Mouse (Mus musculus) naive thymus-derived CD4-positive, alpha-beta T cell, adult 2 months (primary cell): ENCODE results near the gene Spns1.
"Not testable (repeated sequence)": the region's sequence is repeated elsewhere in the genome, so short reads cannot be mapped to it uniquely, and the experiment has no call there.

ENCODE experiments used
- DNase-seq: peaks from one replicate; pipeline ENCODE4 v3.0.0-alpha.2; 2011; ENCODE audit warnings: low read depth

The Spns1 gene

DNA sequence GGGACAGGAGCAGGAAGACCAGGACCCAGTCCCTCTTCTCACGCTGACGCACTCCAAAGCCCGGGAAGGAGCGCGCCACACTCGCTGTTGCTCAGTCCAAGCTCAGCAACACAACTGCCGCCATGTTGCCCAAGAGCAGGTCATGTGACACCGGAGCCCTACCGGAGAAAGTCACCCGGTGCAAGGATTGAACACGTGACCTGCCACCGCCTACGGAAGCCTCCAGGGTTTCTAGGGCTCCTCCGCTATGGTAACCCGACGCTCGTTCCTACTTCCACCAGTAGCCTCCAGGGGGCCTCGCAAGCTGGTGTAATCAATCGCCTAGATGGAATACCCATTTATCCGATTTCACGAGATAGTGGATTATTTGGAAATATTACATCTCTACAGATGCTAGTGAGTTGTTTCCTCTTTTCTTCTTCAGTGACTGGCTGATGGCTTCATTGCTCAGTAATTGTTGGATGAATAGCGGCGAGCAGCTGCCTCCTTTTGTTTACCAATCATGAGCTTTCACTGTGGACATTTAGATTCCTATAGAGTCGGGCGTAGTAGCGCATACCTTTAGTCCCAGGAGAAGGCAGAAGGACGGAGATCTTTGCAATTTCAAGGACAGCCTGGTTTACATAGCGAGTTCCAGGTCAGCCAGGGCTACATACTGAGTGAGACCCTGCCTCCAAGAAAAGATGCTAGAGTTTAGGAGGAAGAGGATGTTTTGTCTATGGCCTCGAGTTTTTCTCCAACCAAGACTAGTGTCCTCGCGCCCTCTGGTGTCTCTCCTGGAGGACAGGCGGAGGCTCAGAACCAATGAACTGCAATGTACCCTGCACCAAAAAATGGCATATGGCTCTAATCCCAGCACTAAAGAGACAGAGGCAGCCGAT is at the start of gene Spns1:
TSS of gene Spns1 (minus strand) at position 173 of the 881 bp plus-strand sequence.
- peak; percentile 97 for DNase-seq

DNA sequence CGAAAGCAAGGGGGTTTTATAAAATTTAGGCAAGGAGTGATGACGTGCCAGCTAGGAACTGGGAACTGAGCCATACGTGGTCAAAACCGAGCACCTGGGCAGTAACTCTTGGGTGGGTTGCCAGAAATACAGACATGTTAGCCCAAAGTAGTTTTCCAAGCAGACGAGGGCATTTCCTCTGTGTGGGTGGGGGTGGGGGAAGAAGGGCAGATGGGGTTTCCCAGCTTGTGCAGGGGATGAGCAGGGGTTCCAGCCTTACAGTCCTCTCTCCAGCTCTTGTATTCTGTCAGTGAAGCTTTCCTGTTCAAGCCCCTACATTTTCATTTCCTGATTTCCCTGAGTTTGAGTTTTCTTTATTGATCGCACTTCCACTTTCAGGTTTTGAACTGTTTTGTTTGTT is 46.9 kb upstream of the Spns1 start:
- DNase-seq, result no peak

DNA sequence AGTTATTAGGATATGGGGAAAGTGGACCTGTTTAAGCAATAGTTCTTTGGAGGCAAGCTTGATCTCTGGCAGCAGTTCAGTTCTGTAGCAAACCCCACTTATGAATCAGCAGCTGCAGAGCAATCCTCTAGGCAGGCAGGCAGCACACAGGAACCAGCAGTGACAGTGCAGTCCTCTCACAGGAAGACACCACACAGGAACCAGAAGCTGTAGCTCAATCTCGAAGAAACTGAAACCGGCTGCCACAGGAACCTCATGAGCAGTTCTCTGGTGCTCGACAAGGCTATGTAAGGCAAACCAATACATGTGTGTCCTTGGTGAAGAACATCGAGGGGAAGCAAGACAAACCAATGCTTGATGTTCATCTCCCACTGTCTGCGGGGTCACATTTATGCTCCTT is 44.5 kb upstream of the Spns1 start:
- no peak for DNase-seq

DNA sequence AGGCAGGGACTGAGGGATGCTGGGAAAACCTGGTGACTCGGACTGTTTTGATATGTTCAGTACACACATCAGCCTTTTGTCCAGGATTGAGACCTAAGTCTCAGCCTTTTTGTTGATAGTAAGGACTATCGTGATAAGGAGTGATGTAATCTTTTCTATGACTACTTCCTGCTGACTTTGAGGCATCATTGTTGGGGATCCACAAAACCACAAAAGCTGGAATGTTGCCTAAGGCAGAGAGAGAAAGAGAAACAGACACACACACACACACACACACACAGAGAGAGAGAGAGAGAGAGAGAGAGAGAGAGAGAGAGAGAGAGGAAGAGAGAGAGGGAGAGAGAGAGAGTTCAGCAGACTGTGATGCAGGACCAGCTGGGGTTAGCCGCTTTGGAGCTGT is 41.2 kb upstream of the Spns1 start:
- DNase-seq, result no peak

DNA sequence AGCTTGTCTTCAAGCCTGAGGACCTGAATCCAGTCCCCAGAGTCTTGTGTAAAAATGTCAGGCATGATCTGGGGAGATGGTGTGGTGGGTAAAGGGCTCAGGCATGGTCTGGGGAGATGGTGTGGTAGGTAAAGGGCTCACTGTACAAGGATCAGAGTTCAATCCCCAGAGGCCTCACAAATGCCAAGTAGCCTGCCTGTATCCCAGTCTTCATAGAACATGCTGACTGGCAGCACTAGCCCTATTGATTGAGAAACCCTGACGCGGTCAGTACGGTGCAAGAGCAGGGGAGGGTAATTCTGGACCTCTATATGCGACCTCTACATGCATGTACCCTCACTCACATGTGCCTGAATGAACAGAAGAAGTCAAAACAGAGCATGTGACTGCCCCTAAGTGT is 40.4 kb upstream of the Spns1 start:
- DNase-seq, result no peak

DNA sequence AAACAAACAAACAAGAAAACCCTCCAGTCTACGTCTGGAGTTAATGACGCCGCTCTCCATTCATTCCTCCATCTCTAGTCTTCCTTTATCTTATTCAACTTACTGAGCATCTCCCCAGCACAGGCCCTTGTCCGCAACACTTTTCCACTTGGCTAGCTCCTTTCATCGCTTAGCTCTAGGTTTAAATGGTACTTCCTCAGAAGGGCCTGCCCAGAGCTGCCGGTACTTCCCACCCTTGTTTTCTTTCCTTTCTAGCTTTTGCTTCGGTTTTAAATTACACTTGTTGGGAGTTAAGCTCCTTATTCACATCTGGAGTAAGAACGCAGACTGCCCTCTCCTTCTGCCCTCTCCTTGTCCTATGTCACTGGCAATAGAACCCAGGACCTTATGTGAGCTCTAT is 39.8 kb upstream of the Spns1 start:
- DNase-seq, result no peak

DNA sequence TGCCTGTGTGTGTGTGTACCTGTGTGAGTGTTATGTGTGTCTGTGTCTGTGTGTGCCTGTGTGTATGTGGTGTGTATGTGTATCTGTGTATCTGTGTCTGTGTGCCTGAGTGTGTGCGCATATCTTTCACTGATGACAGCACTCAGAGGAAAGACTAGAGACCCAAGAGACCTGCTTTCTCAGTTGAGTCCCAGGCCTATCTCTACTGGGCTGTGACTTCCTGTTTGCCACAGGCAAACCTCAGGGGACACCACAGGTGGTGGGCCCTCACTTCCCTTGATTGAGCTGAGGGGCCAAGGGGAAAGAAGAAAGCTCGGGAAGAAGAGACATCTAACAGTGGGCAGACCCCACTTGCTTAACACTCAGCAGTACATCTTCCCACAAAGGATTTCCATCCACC is 39.4 kb upstream of the Spns1 start:
- no peak for DNase-seq

DNA sequence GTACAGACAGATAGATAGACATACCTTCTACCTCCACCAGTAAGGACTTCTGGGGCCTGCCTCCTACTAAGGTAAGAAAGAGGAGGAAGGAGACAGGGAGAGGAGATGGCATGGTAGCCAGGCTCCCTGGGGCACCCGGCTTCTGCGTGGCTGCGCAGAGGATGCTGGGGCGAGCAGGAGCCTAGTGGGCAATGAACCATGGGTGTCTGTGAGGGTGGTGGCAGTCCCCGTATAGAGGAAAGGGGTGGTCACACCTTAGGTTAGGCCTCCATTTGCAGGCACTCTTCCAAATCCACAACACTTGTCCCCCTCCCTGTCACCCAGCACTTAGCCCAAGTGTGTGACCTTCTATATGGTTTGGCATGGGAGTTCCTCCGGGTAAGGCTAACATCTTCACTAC is 37.5 kb upstream of the Spns1 start, which contains the start of gene Cd19:
TSS of gene Cd19 (minus strand) at position 165 of the 400 bp plus-strand sequence.
- DNase-seq, result no peak

DNA sequence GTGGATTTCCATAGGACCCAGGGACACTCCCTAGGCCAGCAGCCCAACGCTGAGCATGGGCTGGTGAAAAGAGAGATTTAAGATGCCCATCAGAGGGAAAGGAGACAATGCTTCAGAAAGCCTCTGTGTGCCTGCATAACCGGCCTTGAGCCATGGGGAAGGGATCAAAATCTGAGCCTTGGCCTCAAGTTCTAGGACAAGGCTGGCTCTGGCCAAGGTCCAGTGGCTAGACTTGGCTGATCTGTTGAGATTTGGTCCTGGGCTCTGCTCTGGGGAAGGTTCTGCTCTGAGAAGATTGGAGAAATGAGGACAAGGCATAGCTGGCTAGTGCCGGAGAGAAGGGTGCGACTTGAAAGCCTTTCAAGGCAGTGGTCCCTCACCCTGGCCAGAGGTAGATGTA is 33.8 kb upstream of the Spns1 start:
- no peak for DNase-seq

DNA sequence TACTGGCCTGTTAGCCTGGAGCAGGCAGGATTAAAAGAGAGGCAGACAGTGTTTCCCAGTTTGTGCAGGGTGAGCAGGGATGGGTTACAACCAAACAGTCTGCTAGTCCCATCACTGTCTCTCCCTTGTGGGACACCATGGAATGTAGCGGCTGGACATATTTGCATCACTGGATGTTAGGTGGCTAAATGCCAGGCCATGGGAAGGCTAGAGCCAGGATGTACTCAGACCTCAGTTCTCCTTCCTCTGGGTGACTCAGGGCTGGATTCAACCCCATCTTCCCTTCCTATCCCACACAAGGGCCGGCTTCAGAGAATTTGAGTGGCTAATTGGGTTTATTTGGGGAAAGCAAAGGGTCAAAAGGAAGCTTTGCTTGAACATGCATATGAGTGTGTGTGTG is 31.4 kb upstream of the Spns1 start:
- no peak for DNase-seq

DNA sequence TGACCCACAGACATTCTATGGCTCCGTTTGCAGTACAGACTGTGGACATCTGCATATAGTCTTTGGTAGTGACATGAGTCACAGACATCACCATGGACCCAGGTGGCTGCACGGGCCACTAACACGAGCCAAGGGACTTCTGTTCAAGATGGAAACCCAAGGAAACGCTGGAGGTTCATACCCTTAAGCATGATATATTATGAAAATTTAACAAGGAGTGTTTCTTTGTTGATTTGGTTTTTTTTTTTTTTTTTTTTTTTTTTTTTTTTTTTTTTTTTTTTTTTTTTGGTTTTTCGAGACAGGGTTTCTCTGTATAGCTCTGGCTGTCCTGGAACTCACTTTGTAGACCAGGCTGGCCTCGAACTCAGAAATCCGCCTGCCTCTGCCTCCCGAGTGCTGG is 25.3 kb upstream of the Spns1 start:
- not testable (repeated sequence) for DNase-seq

DNA sequence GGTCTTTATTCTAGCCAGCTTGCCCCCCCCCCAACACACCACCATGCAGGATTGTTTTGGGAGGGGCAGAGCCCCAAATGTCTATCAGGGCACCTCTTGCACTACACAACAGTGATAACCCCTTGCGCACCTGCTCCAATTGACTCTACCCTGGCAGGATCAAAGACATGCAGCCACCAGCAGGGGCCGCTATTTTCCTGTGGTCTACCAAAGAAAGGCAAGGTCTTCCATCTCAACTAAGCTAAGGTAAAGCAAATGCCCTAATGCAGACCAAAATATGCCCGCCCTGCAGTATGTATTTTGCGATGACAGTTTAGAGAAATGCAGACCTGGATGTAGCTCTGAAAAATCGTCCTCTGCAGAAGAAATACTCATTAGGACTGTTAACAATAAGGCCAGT is 22.3 kb upstream of the Spns1 start:
- peak; percentile 93 for DNase-seq

DNA sequence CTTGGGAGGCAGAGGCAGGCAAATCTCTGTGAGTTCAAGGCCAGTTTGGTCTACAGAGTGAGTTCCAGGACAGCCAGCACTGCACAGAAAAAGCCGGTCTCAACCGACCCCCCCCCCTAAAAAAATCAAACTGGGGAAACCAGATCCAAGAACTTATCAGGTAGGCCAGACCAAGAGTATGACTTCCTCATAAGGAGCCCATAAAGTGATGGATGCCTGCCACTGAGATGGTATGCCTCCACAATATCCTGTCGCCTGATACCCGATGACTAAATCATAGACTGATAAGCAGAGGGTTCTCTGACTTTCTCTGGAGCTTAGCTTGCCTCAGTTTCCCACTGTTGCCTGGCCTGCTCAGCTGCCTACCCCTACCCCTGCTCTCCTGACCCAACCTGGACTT is 20.6 kb upstream of the Spns1 start:
- DNase-seq, result no peak

DNA sequence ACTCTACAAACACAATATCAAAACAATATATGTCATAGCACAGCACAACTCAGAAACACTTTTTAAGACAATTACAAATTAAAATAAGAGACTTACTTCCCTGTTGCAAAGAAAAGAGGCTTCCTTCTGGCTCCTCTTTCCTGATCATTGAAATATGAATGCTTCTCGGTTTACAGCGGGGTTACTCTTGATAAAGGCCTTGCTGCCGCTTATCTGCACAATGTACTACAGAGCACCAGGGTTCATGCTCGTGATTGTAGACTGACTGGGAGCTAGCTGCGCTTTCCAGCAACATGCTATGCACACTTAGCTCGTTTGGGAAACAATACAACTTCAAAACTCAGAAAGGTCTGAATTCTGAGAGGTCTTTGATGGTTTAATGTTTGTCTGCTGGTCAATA is 20.0 kb upstream of the Spns1 start:
- DNase-seq, result no peak

DNA sequence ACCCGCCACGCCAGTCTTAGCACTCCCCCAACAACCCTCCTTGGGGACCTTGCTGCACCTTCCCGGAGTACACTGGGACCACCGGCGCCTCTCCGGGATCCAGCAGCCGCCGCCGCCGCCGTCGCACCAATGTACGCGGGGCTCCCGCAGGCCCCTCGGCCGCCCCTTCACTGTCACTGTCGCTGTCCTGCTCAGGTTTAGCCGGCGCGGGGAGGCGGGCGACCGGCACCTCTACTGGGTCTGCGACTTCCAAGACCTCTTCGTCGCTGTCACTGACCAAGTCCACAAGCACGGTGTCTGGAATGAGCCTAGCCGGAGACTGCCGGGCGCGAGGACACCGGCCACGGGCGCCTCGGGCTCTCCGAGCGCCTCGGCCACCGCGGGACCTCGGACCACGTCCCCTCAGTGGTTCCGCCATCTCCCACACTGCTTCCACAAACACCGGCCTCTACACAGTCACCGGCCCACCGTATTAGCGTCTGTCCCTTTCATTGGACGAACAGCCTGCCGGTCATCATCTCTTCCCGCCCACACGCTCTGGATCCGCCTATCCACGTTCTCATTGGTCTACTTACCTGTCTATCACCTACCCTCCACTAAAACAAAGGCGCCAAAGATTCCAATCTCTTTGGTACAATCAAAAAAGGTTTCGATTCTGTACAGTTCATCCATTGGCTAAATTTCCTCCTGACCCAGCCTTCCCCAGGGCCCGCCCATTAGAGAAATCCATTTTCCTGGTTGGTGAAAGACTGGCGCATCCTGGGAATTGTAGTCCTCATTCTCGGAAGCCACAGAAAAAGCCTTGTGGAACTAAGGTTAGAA is 19.3 kb upstream of the Spns1 start, which contains the start of gene Nfatc2ip:
TSS of gene Nfatc2ip (minus strand) at position 440 of the 822 bp plus-strand sequence.
- peak; percentile 99 for DNase-seq

DNA sequence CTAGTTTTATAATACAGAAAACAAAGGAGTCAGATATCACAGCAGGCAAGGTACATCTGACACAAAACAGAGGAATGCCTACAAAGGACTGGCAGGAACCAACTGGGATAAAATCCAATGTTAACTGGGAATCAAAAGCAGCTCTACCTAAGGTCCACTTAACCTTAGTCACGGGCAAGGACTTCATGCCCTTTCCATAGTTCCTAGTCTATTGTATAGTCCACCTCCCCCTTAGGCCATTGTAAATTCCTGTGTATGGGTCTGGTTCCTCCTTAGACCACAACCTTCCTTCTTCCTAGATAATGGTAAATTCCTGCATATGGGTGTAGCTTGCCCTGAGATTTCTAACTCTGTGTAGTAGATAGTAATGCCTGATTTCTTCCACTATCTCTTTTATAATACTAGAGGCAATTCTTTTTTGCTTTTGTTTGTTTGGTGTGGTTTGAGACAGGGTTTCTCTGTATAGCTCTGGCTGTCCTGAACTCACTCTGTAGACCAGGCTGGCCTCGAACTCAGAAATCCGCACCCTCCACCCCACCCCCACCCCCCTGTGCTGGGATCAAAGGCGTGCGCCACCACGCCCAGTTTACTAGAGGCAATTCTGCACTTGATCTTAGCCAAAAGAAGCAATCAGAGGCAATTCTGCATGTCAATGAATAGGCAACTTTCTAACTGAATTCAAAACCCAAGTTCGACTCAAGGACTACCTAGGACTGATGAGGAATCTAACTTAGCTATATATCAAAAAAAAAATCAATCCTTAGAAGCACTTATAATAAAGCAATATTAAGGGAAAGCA is 15.0 kb upstream of the Spns1 start:
- not testable (repeated sequence) for DNase-seq

DNA sequence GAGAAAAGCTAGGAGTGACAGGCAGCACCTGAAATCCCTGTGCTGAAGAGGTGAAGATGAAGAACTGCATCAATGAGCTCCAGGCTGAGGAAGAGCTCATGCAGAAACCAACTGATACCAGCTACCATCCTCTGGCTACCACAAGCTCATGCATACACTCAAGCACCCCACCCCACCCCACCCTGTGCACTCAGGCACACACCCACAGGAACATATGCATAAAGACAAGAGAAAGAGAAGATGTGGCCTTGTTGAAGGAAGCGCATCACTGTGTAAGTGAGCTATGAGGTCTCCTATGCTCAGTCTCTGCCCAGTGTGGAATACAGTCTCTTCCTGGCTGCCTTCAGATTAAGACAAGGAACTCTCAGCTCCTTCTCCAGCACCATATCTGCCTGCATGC is 10.9 kb upstream of the Spns1 start:
- DNase-seq, result no peak

DNA sequence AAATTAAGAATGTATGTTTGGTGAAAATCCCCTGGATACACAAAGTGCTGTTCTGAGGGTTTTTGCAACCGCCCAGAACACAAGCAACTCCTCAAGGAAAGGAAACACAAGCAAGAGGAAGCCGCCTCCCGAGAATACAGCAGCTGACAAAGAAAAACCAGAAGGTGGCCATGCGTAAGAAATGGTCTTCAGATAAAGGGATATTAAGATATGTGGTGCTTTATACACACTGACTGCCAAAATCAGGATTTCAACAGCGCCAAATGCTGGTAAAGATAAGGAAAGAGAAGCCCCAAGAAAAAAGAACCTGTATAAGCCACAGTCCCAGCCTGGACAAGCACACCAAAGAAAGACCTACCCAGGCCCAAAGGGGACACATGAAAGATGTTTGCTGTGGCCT is 6.3 kb upstream of the Spns1 start:
- DNase-seq, result no peak

DNA sequence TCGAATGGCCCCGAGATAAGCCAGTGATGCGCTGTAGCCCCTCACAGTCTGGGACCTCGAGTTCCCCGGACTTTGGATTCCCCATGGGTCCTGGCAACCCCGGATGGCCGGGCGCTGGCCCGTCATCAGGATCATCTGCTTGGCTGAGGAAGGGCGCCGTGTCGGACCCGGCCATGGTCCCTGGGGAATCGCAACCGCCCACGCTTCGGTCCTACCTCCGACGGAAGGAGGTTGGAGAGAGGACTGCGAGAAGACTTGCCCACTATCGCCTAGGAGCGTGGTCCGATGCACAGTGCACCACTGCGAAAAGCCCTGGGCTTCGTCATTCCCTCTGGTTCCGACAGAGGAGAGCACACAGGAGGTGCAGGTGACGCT is 360 bp downstream of the Spns1 start:
- no peak for DNase-seq

DNA sequence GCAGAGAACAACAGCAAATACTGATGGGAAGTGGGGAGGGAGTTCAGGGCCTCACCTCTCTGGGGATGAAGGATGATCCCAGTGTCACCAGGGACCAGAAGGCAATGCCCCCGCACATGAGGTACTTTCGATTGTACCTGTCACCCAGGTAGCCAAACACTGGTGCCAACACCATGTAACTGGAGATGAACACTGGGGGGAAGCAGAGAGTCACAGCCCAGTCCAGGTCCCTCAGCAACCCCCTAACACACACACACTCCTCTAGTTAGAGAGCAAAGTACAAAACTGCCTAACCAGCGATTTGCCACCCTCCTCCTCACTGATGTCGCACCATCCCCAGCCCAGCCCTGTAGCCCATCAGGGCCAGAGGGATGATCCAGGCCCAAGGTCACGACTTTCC is 2.2 kb downstream of the Spns1 start:
- no peak for DNase-seq

DNA sequence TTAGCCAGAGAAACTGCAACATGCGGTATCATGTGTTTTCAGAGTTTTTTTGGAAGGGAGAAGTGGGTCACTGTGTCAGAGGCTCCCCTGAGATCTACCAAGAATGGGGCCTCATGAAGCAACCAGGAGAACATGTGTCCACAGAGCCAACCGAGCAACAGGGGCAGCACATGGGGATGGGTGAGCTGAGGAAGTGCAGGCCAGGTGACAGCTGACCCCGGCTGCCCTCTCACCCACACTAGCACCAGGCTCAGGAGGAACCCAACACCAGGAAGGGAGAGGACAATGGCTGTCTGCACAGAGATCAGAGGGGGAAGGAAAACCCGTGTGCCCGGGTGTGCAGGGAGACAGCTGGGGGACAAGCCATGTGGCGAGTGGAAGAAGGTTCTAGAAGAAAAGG is 2.7 kb downstream of the Spns1 start:
- no peak for DNase-seq

DNA sequence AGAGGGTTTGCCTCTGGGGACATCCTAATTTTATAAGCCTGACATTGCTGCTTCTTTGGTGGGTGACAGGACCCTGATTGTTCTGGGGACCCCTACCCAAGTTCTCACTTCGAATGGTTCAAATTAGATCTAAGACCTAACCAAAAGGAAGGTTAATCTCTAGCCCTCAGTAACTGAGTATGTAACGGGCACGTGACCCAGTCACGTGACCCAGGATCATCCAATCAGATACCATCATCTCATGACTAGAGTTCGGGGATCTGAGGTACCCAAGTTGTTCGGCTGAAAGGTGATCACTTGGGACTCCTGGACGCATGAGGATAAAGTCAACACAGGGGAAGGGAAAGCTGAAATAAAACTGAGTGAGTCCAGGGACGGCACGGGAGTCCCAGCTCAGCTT is 4.2 kb downstream of the Spns1 start:
- DNase-seq, result no peak
